Mouse (Mus musculus): ENCODE measurements around the gene Echs1. TPM values are rescaled to one million over a fixed set of nuclear protein-coding genes. Genes with fewer than 3 reads are reported as not detected.
A peak's percentile ranks its signal among the peaks of the same experiment; 100 is the strongest.

Gene Echs1
- polyA plus RNA-seq (2012; ENCODE audit: insufficient read depth, low replicate concordance) = 5.5 TPM in 1 of 2 replicates, not detected in the other

- Histone ChIP-seq H3K36me3 (replicated peaks; ENCODE audit: low read length) (peaks cover 15% of the 10 kb centered on the region), H3K4me3 (replicated peaks) (peak within 1 kb of the TSS; percentile 94), H3K27me3 (replicated peaks) (no peaks in the 10 kb centered on the region), H3K4me1 (peaks cover 37% of the 10 kb centered on the region), H3K9me3 (no peaks in the 10 kb centered on the region)
- no peak for TF ChIP-seq FLI1 (IDR thresholded peaks at IDR 0.05; ENCODE audit: low read length)
- TF ChIP-seq GATA1 (IDR thresholded peaks at IDR 0.05; ENCODE audit: borderline replicate concordance, low read length) = no peak
Observed at GRCm38 (mm10) chr7:140116329-140117054, at the start of gene Echs1. TSS of gene Echs1 (minus strand) at chr7:140116476.

DNA sequence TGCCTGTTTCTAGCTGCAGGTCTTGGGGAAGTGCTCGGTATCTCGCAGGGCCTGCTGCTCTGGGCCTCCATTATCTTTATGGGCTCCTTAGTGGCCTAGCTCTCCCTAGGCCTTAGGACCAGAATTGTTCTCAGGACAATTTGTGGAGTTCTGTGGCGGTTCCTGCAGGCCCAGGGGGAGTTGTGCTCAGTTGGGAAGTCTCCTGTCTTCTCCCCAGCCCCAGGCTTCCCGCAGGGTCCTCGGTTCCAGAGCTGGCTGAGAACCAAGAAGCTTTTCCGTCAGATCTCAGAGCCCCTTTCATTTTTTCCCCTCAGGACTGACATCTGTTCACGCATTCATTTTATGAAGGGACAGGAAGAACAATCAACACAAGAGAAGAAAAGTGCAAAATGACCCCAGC is 48.4 kb upstream of the Echs1 start, which contains the start of gene Olfr522:
TSS of gene Olfr522 (minus strand) at position 101 of the 400 bp plus-strand sequence.
- Histone ChIP-seq H3K4me1 (peaks cover 11% of the 10 kb centered on the region; the same call in 1 of the 2 replicates), H3K4me3 (replicated peaks) (no peak within 1 kb of the TSS), H3K9me3 (peaks cover 13% of the 10 kb centered on the region), H3K27me3 (replicated peaks) (peaks cover 42% of the 10 kb centered on the region), H3K36me3 (replicated peaks; ENCODE audit: low read length) (no peaks in the 10 kb centered on the region)
- no peak for TF ChIP-seq GATA1 (IDR thresholded peaks at IDR 0.05; ENCODE audit: borderline replicate concordance, low read length)
- TF ChIP-seq FLI1 (IDR thresholded peaks at IDR 0.05; ENCODE audit: low read length) = no peak

GRCm38 (mm10) chr7:140160363-140160762 is 44.1 kb upstream of the Echs1 start:
- H3K9me3 ChIP-seq = no peaks in the 10 kb centered on the region

DNA sequence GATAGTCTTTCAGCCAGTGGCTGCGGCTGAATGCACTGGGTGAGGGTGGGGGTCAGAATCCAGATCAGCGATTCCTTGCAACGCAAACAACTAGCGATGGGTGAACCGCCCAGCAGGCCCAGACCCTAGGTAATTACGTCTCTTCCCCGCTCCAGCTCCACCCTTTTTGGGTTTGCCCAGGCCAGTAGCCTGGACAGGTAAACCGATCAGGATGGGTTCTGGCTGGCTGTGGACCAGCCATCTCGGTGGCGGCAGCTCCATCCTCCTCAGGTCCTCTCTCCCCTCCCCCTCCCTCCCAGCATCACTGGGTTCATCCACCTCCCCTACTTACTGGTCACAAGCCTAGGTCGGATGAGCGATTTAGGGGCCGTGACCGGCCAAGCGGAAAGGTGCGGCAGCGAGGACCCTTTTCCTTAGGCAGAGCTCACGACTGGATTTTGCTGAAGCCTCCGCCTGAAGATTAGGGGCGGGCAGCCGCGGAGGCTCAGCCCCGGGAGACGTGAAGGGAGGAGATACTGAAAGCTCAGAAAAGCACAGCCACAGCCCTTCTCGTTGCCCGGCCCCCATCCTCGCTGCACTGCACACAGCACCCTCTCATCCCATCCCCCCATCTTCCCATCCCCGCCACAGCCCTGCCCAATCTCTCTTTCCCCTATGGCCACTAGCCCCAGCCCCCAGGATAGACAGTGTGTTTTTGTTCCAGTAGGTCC is 38.1 kb upstream of the Echs1 start, which contains the start of gene Sprn:
TSS of gene Sprn (minus strand) at position 660 of the 710 bp plus-strand sequence.
- Histone ChIP-seq H3K9me3 (no peaks in the 10 kb centered on the region), H3K4me3 (replicated peaks) (peak within 1 kb of the TSS; percentile 28), H3K27me3 (replicated peaks) (peaks cover 52% of the 10 kb centered on the region), H3K36me3 (replicated peaks; ENCODE audit: low read length) (peaks cover 18% of the 10 kb centered on the region), H3K4me1 (peaks cover 13% of the 10 kb centered on the region)
- TF ChIP-seq FLI1 (IDR thresholded peaks at IDR 0.05; ENCODE audit: low read length) (no peak), GATA1 (IDR thresholded peaks at IDR 0.05; ENCODE audit: borderline replicate concordance, low read length) (no peak)

More at GRCm38 (mm10) chr7:140160363-140160762, 44.1 kb upstream of the Echs1 start:
- Histone ChIP-seq H3K27me3 (replicated peaks) (peaks cover 58% of the 10 kb centered on the region), H3K4me1 (peaks cover 11% of the 10 kb centered on the region; the same call in 1 of the 2 replicates), H3K36me3 (replicated peaks; ENCODE audit: low read length) (no peaks in the 10 kb centered on the region), H3K4me3 (replicated peaks) (no peak overlapping the region)
- TF ChIP-seq GATA1 (IDR thresholded peaks at IDR 0.05; ENCODE audit: borderline replicate concordance, low read length) = no peak

- H3K27me3 ChIP-seq (replicated peaks) = peaks cover 49% of the 10 kb centered on the region
- peaks cover 13% of the 10 kb centered on the region for H3K4me1 ChIP-seq
- H3K9me3 ChIP-seq = no peaks in the 10 kb centered on the region
- peaks cover 24% of the 10 kb centered on the region for H3K36me3 ChIP-seq (replicated peaks; ENCODE audit: low read length)
- TF ChIP-seq GATA1 (IDR thresholded peaks at IDR 0.05; ENCODE audit: borderline replicate concordance, low read length) (no peak), FLI1 (IDR thresholded peaks at IDR 0.05; ENCODE audit: low read length) (no peak)
- H3K4me3 ChIP-seq (replicated peaks) = no peak overlapping the region
Observed at GRCm38 (mm10) chr7:140153829-140154217, 37.5 kb upstream of the Echs1 start.

- peaks cover 13% of the 10 kb centered on the region for H3K4me1 ChIP-seq
- peaks cover 26% of the 10 kb centered on the region for H3K36me3 ChIP-seq (replicated peaks; ENCODE audit: low read length)
- peak overlapping the region; percentile 18 for H3K4me3 ChIP-seq (replicated peaks)
- peaks cover 44% of the 10 kb centered on the region for H3K27me3 ChIP-seq (replicated peaks)
- no peaks in the 10 kb centered on the region for H3K9me3 ChIP-seq
- TF ChIP-seq FLI1 (IDR thresholded peaks at IDR 0.05; ENCODE audit: low read length) (no peak), GATA1 (IDR thresholded peaks at IDR 0.05; ENCODE audit: borderline replicate concordance, low read length) (no peak)
Observed at GRCm38 (mm10) chr7:140153383-140153782, 37.1 kb upstream of the Echs1 start.

GRCm38 (mm10) chr7:140144550-140144949 is 28.3 kb upstream of the Echs1 start:
- TF ChIP-seq FLI1 (IDR thresholded peaks at IDR 0.05; ENCODE audit: low read length) (no peak), GATA1 (IDR thresholded peaks at IDR 0.05; ENCODE audit: borderline replicate concordance, low read length) (no peak)
- H3K27me3 ChIP-seq (replicated peaks) = no peaks in the 10 kb centered on the region
- peaks cover 10% of the 10 kb centered on the region for H3K4me1 ChIP-seq
- no peaks in the 10 kb centered on the region for H3K9me3 ChIP-seq
- H3K4me3 ChIP-seq (replicated peaks) = no peak overlapping the region
- peaks cover 64% of the 10 kb centered on the region for H3K36me3 ChIP-seq (replicated peaks; ENCODE audit: low read length)

- Histone ChIP-seq H3K36me3 (replicated peaks; ENCODE audit: low read length) (peaks cover 34% of the 10 kb centered on the region), H3K27me3 (replicated peaks) (no peaks in the 10 kb centered on the region), H3K4me3 (replicated peaks) (peak overlapping the region; percentile 35), H3K4me1 (peaks cover 16% of the 10 kb centered on the region), H3K9me3 (no peaks in the 10 kb centered on the region)
- TF ChIP-seq GATA1 (IDR thresholded peaks at IDR 0.05; ENCODE audit: borderline replicate concordance, low read length) (no peak), FLI1 (IDR thresholded peaks at IDR 0.05; ENCODE audit: low read length) (no peak)
Observed at GRCm38 (mm10) chr7:140141350-140141749, 25.1 kb upstream of the Echs1 start.

GRCm38 (mm10) chr7:140138021-140138310 is 21.7 kb upstream of the Echs1 start:
- TF ChIP-seq FLI1 (IDR thresholded peaks at IDR 0.05; ENCODE audit: low read length) (no peak), GATA1 (IDR thresholded peaks at IDR 0.05; ENCODE audit: borderline replicate concordance, low read length) (no peak)
- no peaks in the 10 kb centered on the region for H3K9me3 ChIP-seq
- H3K36me3 ChIP-seq (replicated peaks; ENCODE audit: low read length) = peaks cover 23% of the 10 kb centered on the region
- H3K4me3 ChIP-seq (replicated peaks) = peak overlapping the region; percentile 98
- peaks cover 41% of the 10 kb centered on the region for H3K4me1 ChIP-seq
- H3K27me3 ChIP-seq (replicated peaks) = no peaks in the 10 kb centered on the region

All from megakaryocyte, embryonic 14.5 days (primary cell).